Mouse (Mus musculus) lung, adult 2 months (tissue): ENCODE data around the gene Pdxdc1. TPM values are rescaled to one million over a fixed set of nuclear protein-coding genes. Genes with fewer than 3 reads are reported as not detected.
A peak's percentile ranks its signal among the peaks of the same experiment; 100 is the strongest.

Experiments
- DNase-seq: peaks from one replicate; pipeline ENCODE4 v3.0.0; 2022
- H3K4me1 ChIP-seq: fragments of 200-500 bp; 2 replicates; pipeline ENCODE4 v1.6.1; 2011; ENCODE audit warnings: low read length; ENCODE audit not compliant: control insufficient read depth, insufficient read depth
- H3K4me3 ChIP-seq: fragments of 200-500 bp; replicated peaks from 2 replicates; pipeline ENCODE3; 2011; ENCODE audit warnings: low read depth, mild to moderate bottlenecking, control low read depth, low read length; ENCODE audit errors: extremely low read depth
- CTCF ChIP-seq: fragments of 200-500 bp; IDR thresholded peaks from 2 replicates; pipeline ENCODE4 v1.5.1; 2011; ENCODE audit warnings: mild to moderate bottlenecking, low read length, control low read depth; ENCODE audit not compliant: insufficient read depth
- POLR2A ChIP-seq: fragments of 200-500 bp; IDR thresholded peaks from 2 replicates; pipeline ENCODE4 v1.6.1; 2011; ENCODE audit warnings: low read depth, mild to moderate bottlenecking, control low read depth, low read length, borderline replicate concordance; ENCODE audit errors: extremely low read depth
- WGBS: fragments of 180-500 bp; shearing (Covaris S2); methylation state at CpG from one replicate; pipeline ENCODE4 v1.1.7; 2018; 5-methylcytosine and 5-hydroxymethylcytosine counted together
- polyA plus RNA-seq: library from polyadenylated mRNA; depleted of rRNA; stranded (reverse); fragments of >200 nt; gene quantifications from 2 replicates; pipeline ENCODE4 v1.2.3, GENCODE M21; 2012

The Pdxdc1 gene
- polyA plus RNA-seq, 1 experiment: 84.5 TPM

- TF ChIP-seq CTCF (no peak), POLR2A (no peak)
- WGBS: 97% methylated on average over 7 of the region's 7 CpGs
- Histone ChIP-seq H3K4me1 (no peaks in the 10 kb centered on the region), H3K4me3 (no peak overlapping the region)
- no peak for DNase-seq
These were observed 18.9 kb upstream of the Pdxdc1 start for GRCm38 (mm10) chr16:13921781-13922180.

- H3K4me3 ChIP-seq: no peak overlapping the region
- H3K4me1 ChIP-seq: no peaks in the 10 kb centered on the region
- TF ChIP-seq POLR2A: no peak
- peak; percentile 36; the same call in 1 of the 2 replicates for TF ChIP-seq CTCF
- no peak for DNase-seq
- 82% methylated on average over 6 of the region's 6 CpGs for WGBS
These were observed 18.1 kb upstream of the Pdxdc1 start for GRCm38 (mm10) chr16:13921063-13921462.

DNA sequence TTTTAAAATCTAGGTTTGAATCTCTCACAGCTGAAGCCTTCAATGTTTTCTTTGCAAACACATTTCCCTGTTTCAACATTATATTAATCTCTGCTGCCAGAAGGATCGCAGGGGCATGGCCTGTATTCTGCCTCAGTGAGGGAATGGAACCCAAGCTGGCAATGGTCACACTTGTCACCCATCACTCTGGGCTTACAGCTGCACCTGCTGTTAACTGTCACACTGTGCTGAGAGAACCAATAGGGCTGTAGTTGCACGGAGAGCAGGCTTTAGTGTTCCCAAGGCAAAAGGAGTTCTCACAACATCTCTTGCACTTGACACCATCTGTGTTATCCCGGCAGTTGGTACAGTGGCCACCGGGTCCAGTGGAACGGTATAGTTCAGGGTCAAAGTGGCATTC lies 17.2 kb upstream of the Pdxdc1 start:
- TF ChIP-seq POLR2A (no peak), CTCF (no peak)
- Histone ChIP-seq H3K4me1 (no peaks in the 10 kb centered on the region), H3K4me3 (no peak overlapping the region)
- DNase-seq: no peak
- 87% methylated on average over 5 of the region's 5 CpGs for WGBS

- 68% methylated on average over 3 of the region's 3 CpGs for WGBS
- no peak overlapping the region for H3K4me3 ChIP-seq
- no peak for DNase-seq
- no peak for TF ChIP-seq POLR2A
- no peak for TF ChIP-seq CTCF
- H3K4me1 ChIP-seq: peaks cover 3% of the 10 kb centered on the region; the same call in 1 of the 2 replicates
These were observed 4.4 kb upstream of the Pdxdc1 start for GRCm38 (mm10) chr16:13907297-13907696.

- peak overlapping the region; percentile 73 for H3K4me3 ChIP-seq
- DNase-seq: no peak
- 5% methylated on average over 8 of the region's 8 CpGs for WGBS
- TF ChIP-seq POLR2A (no peak), CTCF (peak; percentile 48)
- H3K4me1 ChIP-seq: peaks cover 10% of the 10 kb centered on the region
These were observed 557 bp upstream of the Pdxdc1 start for GRCm38 (mm10) chr16:13903488-13903887.

- H3K4me3 ChIP-seq: peak overlapping the region; percentile 73
- peaks cover 10% of the 10 kb centered on the region for H3K4me1 ChIP-seq
- WGBS: under 1% methylated on average over 30 of the region's 30 CpGs
- TF ChIP-seq CTCF (no peak), POLR2A (no peak)
- no peak for DNase-seq
These were observed 517 bp downstream of the Pdxdc1 start for GRCm38 (mm10) chr16:13902397-13902831.

GRCm38 (mm10) chr16:13898981-13899380 lies 4.0 kb downstream of the Pdxdc1 start:
- 32% methylated on average over 2 of the region's 2 CpGs for WGBS
- no peak overlapping the region for H3K4me3 ChIP-seq
- DNase-seq: no peak
- TF ChIP-seq POLR2A (no peak), CTCF (no peak)
- H3K4me1 ChIP-seq: peaks cover 8% of the 10 kb centered on the region

GRCm38 (mm10) chr16:13896357-13896756 lies 6.6 kb downstream of the Pdxdc1 start:
- H3K4me1 ChIP-seq: no peaks in the 10 kb centered on the region; the same call in 1 of the 2 replicates
- 83% methylated on average over 3 of the region's 3 CpGs for WGBS
- TF ChIP-seq CTCF (no peak), POLR2A (no peak)
- H3K4me3 ChIP-seq: no peak overlapping the region
- DNase-seq: no peak

DNA sequence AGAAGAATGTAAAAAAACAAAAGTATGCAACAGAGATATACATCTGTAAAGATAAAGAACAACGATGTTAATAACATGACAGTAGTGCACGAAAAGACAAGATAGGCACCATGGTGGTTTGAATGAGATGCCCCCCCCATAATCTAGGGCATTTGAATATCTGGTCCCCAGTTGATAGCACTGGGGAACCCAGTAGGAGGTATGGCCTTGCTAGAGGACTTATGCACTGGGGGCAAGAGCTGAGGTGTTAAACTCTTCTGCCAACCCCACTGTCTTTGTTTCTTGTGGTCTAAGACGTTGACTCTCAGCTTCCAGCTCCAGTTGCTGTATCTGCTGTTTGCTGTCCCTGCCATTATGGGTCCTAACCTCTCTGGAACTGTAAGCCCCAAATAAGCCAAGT lies 7.2 kb downstream of the Pdxdc1 start:
- WGBS: 77% methylated on average over 3 of the region's 3 CpGs
- TF ChIP-seq POLR2A: no peak
- no peak for DNase-seq

GRCm38 (mm10) chr16:13894097-13894496 lies 8.8 kb downstream of the Pdxdc1 start:
- WGBS: 43% methylated on average over 2 of the region's 2 CpGs
- TF ChIP-seq CTCF (no peak), POLR2A (no peak)
- Histone ChIP-seq H3K4me3 (no peak overlapping the region), H3K4me1 (no peaks in the 10 kb centered on the region; the same call in 1 of the 2 replicates)
- no peak for DNase-seq

More for the DNA sequence above, 7.2 kb downstream of the Pdxdc1 start:
- Histone ChIP-seq H3K4me3 (no peak overlapping the region), H3K4me1 (no peaks in the 10 kb centered on the region; the same call in 1 of the 2 replicates)
